Mouse (Mus musculus) liver, postnatal 0 days (tissue): ENCODE measurements at regions not wholly inside any gene's neighbourhood (a gene's known extent, or its start where the extent isn't known, plus 50 kb on each side); places are given as distances from the start of the nearest gene placed in this dataset.

ENCODE experiments used
- CTCF ChIP-seq: sonication (generic); IDR thresholded peaks from 2 replicates; pipeline ENCODE4 v1.5.1; 2016; ENCODE audit warnings: antibody characterized with exemption, low read depth
- EP300 ChIP-seq: IDR thresholded peaks from 2 replicates; pipeline ENCODE4 v1.6.1; 2016; ENCODE audit warnings: antibody characterized with exemption, low read depth, mild to moderate bottlenecking

- TF ChIP-seq CTCF (no peak), EP300 (no peak)
Measured at GRCm38 (mm10) chr3:140059522-140060110, 854.1 kb downstream of the Stpg2 start.
